Mouse (Mus musculus) MEL (cell line): Measurements from ENCODE around the gene Ptpn14. TPM values are rescaled to one million over a fixed set of nuclear protein-coding genes. Genes with fewer than 3 reads are reported as not detected.

Experiments used
- DNase-seq: peaks from one replicate; pipeline ENCODE4 v3.0.0; 2011; ENCODE audit warnings: low read depth, low spot score
- H3K27ac ChIP-seq: 2 replicates; pipeline ENCODE4 v1.5.1; 2012; ENCODE audit warnings: low read depth, mild to moderate bottlenecking, control low read depth, low read length, moderate library complexity; ENCODE audit not compliant: control insufficient read depth
- H3K27me3 ChIP-seq, 2 experiments: fragments of 150-350 bp in 1 of 2; sonication (generic) in 1 of 2; 2 replicates each; pipeline ENCODE4 v1.6.1; 2012; ENCODE audit warnings: low read length in 2 of 2, mild to moderate bottlenecking in 2 of 2, improper control_type of control experiment in 1 of 2, moderate library complexity in 1 of 2; ENCODE audit not compliant: insufficient read depth in 2 of 2, control insufficient read depth in 1 of 2
- H3K36me3 ChIP-seq, 2 experiments: 2 replicates each; pipeline ENCODE4 v1.6.1; 2012 to 2014; ENCODE audit warnings: low read length in 2 of 2, improper control_type of control experiment in 1 of 2, inconsistent platforms in 1 of 2, mild to moderate bottlenecking in 1 of 2; ENCODE audit not compliant: insufficient read depth in 2 of 2, control insufficient read depth in 1 of 2
- H3K4me1 ChIP-seq, 2 experiments: fragments of 150-350 bp in 1 of 2; sonication (generic) in 1 of 2; 2 replicates each; pipeline ENCODE4 v1.6.1; 2012; ENCODE audit warnings: low read length in 2 of 2, improper control_type of control experiment in 1 of 2, mild to moderate bottlenecking in 1 of 2; ENCODE audit not compliant: insufficient read depth in 2 of 2, control insufficient read depth in 1 of 2
- H3K4me3 ChIP-seq, 2 experiments: fragments of 150-350 bp in 1 of 2; sonication (generic) in 1 of 2; 2 replicates each; pipeline ENCODE4 v1.5.1; 2012; ENCODE audit warnings: low read depth in 2 of 2, low read length in 2 of 2, mild to moderate bottlenecking in 2 of 2, moderate library complexity in 2 of 2, control low read depth in 1 of 2, improper control_type of control experiment in 1 of 2; ENCODE audit not compliant: control insufficient read depth in 1 of 2, insufficient read depth in 1 of 2
- H3K79me2 ChIP-seq: 2 replicates; pipeline ENCODE4 v1.6.1; 2012; ENCODE audit warnings: mild to moderate bottlenecking, low read length, moderate library complexity; ENCODE audit not compliant: control insufficient read depth, poor library complexity, insufficient read depth
- H3K9ac ChIP-seq: 2 replicates; pipeline ENCODE4 v1.6.1; 2012; ENCODE audit warnings: low read depth, mild to moderate bottlenecking, control low read depth, low read length, moderate library complexity; ENCODE audit not compliant: control insufficient read depth, poor library complexity, severe bottlenecking
- H3K9me3 ChIP-seq: fragments of 150-350 bp; sonication (generic); replicated peaks from 2 replicates; pipeline ENCODE4 v1.6.1; 2012; ENCODE audit warnings: mild to moderate bottlenecking, low read length, improper control_type of control experiment, moderate library complexity; ENCODE audit not compliant: insufficient read depth
- BHLHE40 ChIP-seq: IDR thresholded peaks from 2 replicates; pipeline ENCODE4 v1.6.1; 2012; ENCODE audit warnings: low read depth, mild to moderate bottlenecking, inconsistent platforms, low read length, improper control_type of control experiment, borderline replicate concordance
- CHD1 ChIP-seq: IDR thresholded peaks from 2 replicates; pipeline ENCODE4 v1.6.1; 2012; ENCODE audit warnings: low read depth, mild to moderate bottlenecking, inconsistent platforms, low read length, improper control_type of control experiment
- CHD2 ChIP-seq: IDR thresholded peaks from 2 replicates; pipeline ENCODE4 v1.6.1; 2011; ENCODE audit warnings: low read length, improper control_type of control experiment
- CTCF ChIP-seq, 3 experiments: IDR thresholded peaks in 2 of 3; conservative IDR thresholded peaks in 1 of 3; 2 replicates each; pipeline ENCODE4 v1.5.1; 2011 to 2012; ENCODE audit warnings: low read length in 3 of 3, low read depth in 2 of 3, mild to moderate bottlenecking in 2 of 3, improper control_type of control experiment in 1 of 3, inconsistent platforms in 1 of 3, mixed read lengths in 1 of 3, moderate library complexity in 1 of 3; ENCODE audit not compliant: control insufficient read depth in 1 of 3, insufficient read depth in 1 of 3, poor library complexity in 1 of 3, severe bottlenecking in 1 of 3
- ELF1 ChIP-seq: IDR thresholded peaks from 2 replicates; pipeline ENCODE4 v1.6.1; 2014; ENCODE audit warnings: low read depth, mild to moderate bottlenecking, inconsistent platforms, low read length, improper control_type of control experiment, moderate library complexity
- EP300 ChIP-seq, 2 experiments: IDR thresholded peaks; 2 replicates each; pipeline ENCODE4 v1.6.1; 2011; ENCODE audit warnings: improper control_type of control experiment in 2 of 2, low read length in 2 of 2, low read depth in 1 of 2, mild to moderate bottlenecking in 1 of 2
- ETS1 ChIP-seq: IDR thresholded peaks from 2 replicates; pipeline ENCODE4 v1.6.1; 2012; ENCODE audit warnings: low read depth, mild to moderate bottlenecking, inconsistent platforms, low read length, improper control_type of control experiment, moderate library complexity
- GATA1 ChIP-seq: IDR thresholded peaks from 2 replicates; pipeline ENCODE4 v1.6.1; 2011; ENCODE audit warnings: low read depth, low read length, improper control_type of control experiment
- HCFC1 ChIP-seq: IDR thresholded peaks from 2 replicates; pipeline ENCODE4 v1.6.1; 2012; ENCODE audit warnings: low read depth, mild to moderate bottlenecking, inconsistent platforms, low read length, improper control_type of control experiment, moderate library complexity
- JUND ChIP-seq: IDR thresholded peaks from 2 replicates; pipeline ENCODE4 v1.6.1; 2011; ENCODE audit warnings: low read depth, mild to moderate bottlenecking, improper control_type of control experiment, low read length
- MAX ChIP-seq: IDR thresholded peaks from 2 replicates; pipeline ENCODE4 v1.6.1; 2011; ENCODE audit warnings: low read length, improper control_type of control experiment
- MAZ ChIP-seq: IDR thresholded peaks from 2 replicates; pipeline ENCODE4 v1.6.1; 2012; ENCODE audit warnings: low read depth, mild to moderate bottlenecking, inconsistent platforms, low read length, improper control_type of control experiment
- MYB ChIP-seq: IDR thresholded peaks from 2 replicates; pipeline ENCODE4 v1.6.1; 2011; ENCODE audit warnings: mild to moderate bottlenecking, low read depth, low read length, improper control_type of control experiment
- MYC ChIP-seq: IDR thresholded peaks from 2 replicates; pipeline ENCODE4 v1.6.1; 2011; ENCODE audit warnings: low read depth, mild to moderate bottlenecking, low read length, improper control_type of control experiment, moderate library complexity
- NELFE ChIP-seq: IDR thresholded peaks from 2 replicates; pipeline ENCODE4 v1.6.1; 2011; ENCODE audit warnings: low read depth, low read length, improper control_type of control experiment
- RAD21 ChIP-seq: IDR thresholded peaks from 2 replicates; pipeline ENCODE4 v1.6.1; 2011; ENCODE audit warnings: mild to moderate bottlenecking, low read depth, low read length, improper control_type of control experiment
- RCOR1 ChIP-seq: IDR thresholded peaks from 2 replicates; pipeline ENCODE4 v1.6.1; 2012; ENCODE audit warnings: low read depth, mild to moderate bottlenecking, inconsistent platforms, low read length, improper control_type of control experiment
- SIN3A ChIP-seq: IDR thresholded peaks from 2 replicates; pipeline ENCODE4 v1.6.1; 2012; ENCODE audit warnings: low read length, improper control_type of control experiment, inconsistent platforms
- TBP ChIP-seq: IDR thresholded peaks from 2 replicates; pipeline ENCODE4 v1.8.0; 2011; ENCODE audit warnings: low read depth, low read length, improper control_type of control experiment
- ZC3H11A ChIP-seq: IDR thresholded peaks from 2 replicates; pipeline ENCODE4 v1.6.1; 2012; ENCODE audit warnings: low read depth, mild to moderate bottlenecking, inconsistent platforms, low read length, improper control_type of control experiment
- ZKSCAN1 ChIP-seq: IDR thresholded peaks from 2 replicates; pipeline ENCODE4 v1.6.1; 2012; ENCODE audit warnings: low read depth, mild to moderate bottlenecking, inconsistent platforms, low read length, improper control_type of control experiment, moderate library complexity
- ZMIZ1 ChIP-seq: IDR thresholded peaks from 2 replicates; pipeline ENCODE4 v1.6.1; 2012; ENCODE audit warnings: low read depth, mild to moderate bottlenecking, inconsistent platforms, low read length, improper control_type of control experiment, moderate library complexity
- polyA plus RNA-seq, 2 experiments: library from polyadenylated mRNA; stranded (reverse) in 1 of 2; unstranded in 1 of 2; fragments of >175 nt in 1 of 2; fragments of >200 nt in 1 of 2; gene quantifications; 2 replicates each; pipeline versions ENCODE4 v1.2.1 to v1.2.4; 2012; ENCODE audit warnings: low replicate concordance in 2 of 2, low read depth in 1 of 2; ENCODE audit not compliant: insufficient read length in 2 of 2, insufficient read depth in 1 of 2, missing spikeins in 1 of 2
- total RNA-seq: library from RNA; depleted of rRNA; stranded (reverse); fragments of 300-350 nt; gene quantifications from 2 replicates; pipeline ENCODE4 v1.2.3, GENCODE M21; 2012

Gene Ptpn14
- total and polyA plus RNA-seq, 3 experiments, result 0.62 to 1.0 TPM; not detected in 1

DNA sequence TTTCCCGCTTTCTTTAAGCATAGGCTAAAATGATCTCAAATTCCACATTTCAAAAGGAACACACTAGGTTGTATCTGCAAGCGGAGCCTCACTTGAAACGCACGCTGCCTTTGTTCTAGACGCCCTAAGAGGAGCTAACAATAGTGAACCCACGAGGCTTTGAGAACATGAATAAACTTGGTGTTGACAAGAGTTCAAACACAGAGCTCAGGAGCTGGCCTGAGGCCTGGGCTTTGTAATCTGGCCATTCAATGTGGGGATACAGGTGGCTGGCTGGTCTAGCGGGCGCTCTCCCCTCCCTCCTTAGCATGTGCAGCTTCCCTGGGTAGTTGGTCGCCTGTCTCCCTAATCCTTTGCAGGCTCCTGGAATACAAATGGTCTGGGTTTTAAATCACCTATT, 169.8 kb downstream of the Ptpn14 start:
- Histone ChIP-seq H3K4me1 (no peaks in the 10 kb centered on the region), H3K9ac (no peak overlapping the region), H3K27ac (no peak overlapping the region), H3K79me2 (no peaks in the 10 kb centered on the region), H3K9me3 (no peaks in the 10 kb centered on the region), H3K36me3 (peaks cover 0 to 8% of the 10 kb centered on the region in 2 experiments; a peak in 2 of 4 replicates), H3K27me3 (no peaks in the 10 kb centered on the region), H3K4me3 (no peak overlapping the region)
- DNase-seq, result no peak
- TF ChIP-seq ZMIZ1 (no peak), MAZ (no peak), JUND (no peak), ELF1 (no peak), MYC (no peak), SIN3A (no peak), MYB (no peak), BHLHE40 (no peak), CTCF (IDR thresholded peaks at IDR 0.05 in 2 of 3, conservative IDR thresholded peaks at IDR 0.05 in 1 of 3; ENCODE audit: control insufficient read depth in 1 of 3, insufficient read depth in 1 of 3, low read depth in 2 of 3, low read length in 3 of 3, poor library complexity in 1 of 3, severe bottlenecking in 1 of 3) (no peak), CHD1 (no peak), RAD21 (no peak), NELFE (no peak), CHD2 (no peak), TBP (no peak)

DNA sequence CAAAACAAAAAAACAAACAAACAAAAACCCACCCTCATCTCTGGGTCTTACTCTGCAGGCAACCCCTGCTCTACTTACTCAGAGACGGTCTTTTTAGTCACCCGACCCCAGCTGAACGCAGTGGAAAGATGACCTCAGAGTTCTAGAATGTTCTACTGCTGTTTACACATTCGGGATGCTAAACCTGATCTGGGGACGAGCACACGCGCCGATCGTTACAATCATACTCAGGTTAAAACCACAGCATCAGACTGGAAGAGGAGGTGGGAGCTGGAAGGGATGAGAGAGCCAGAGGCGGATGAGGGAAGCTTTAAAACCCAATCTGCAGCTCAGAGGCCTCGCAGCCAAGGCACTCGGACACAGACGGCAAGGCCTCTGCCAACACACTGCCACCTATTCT, 170.6 kb downstream of the Ptpn14 start:
- no peaks in the 10 kb centered on the region for H3K9me3 ChIP-seq
- H3K4me3 ChIP-seq, result no peak overlapping the region
- peaks cover 0 to 6% of the 10 kb centered on the region in 2 experiments; a peak in 2 of 4 replicates for H3K36me3 ChIP-seq
- no peaks in the 10 kb centered on the region for H3K27me3 ChIP-seq
- no peak for DNase-seq
- no peaks in the 10 kb centered on the region for H3K79me2 ChIP-seq
- H3K9ac ChIP-seq, result no peak overlapping the region
- H3K27ac ChIP-seq, result no peak overlapping the region
- H3K4me1 ChIP-seq, result no peaks in the 10 kb centered on the region
- TF ChIP-seq ZMIZ1 (no peak), GATA1 (no peak), EP300 (IDR thresholded peaks at IDR 0.05; ENCODE audit: low read depth in 1 of 2, low read length in 2 of 2) (no peak)
- TF ChIP-seq, all 39 proteins: peak for 0

DNA sequence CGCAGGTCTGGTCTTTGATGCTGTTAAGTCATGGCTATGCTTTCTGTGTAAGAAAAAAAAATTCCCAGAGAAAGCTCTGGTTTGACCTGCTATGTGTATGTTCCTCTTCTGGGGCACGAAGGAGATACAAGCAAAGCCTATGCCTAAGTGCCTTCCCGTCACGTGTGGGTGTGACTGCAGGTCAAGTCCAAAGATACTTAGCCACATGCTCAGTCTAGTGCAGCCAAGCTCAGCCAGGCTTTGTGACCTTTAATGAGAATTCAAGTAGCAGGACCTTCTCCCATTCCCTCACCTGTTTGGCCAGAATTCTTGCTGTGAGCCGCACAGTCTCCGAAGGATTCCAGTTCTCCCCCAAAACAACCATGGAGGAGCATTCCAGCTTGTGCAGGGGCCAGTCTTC, 171.5 kb downstream of the Ptpn14 start:
- Histone ChIP-seq H3K4me1 (no peaks in the 10 kb centered on the region), H3K9ac (no peak overlapping the region), H3K27me3 (no peaks in the 10 kb centered on the region), H3K27ac (no peak overlapping the region), H3K4me3 (no peak overlapping the region)
- DNase-seq, result no peak
- TF ChIP-seq JUND (no peak), CHD2 (no peak), ETS1 (no peak), MAX (no peak), NELFE (no peak), MAZ (no peak), CHD1 (no peak), GATA1 (no peak), HCFC1 (no peak), ZKSCAN1 (no peak), MYB (no peak), ZC3H11A (no peak), RCOR1 (no peak)
- TF ChIP-seq, all 39 proteins: peak for 0
- Histone ChIP-seq H3K9me3 (no peaks in the 10 kb centered on the region), H3K36me3 (peaks cover 0 to 6% of the 10 kb centered on the region in 2 experiments; a peak in 2 of 4 replicates), H3K79me2 (no peaks in the 10 kb centered on the region)
